Mouse (Mus musculus): ENCODE data around the gene Ccdc186. TPM values are rescaled to one million over a fixed set of nuclear protein-coding genes. Genes with fewer than 3 reads are reported as not detected.

The Ccdc186 gene
- total RNA-seq, 1 experiment, result 16.3 TPM

DNA sequence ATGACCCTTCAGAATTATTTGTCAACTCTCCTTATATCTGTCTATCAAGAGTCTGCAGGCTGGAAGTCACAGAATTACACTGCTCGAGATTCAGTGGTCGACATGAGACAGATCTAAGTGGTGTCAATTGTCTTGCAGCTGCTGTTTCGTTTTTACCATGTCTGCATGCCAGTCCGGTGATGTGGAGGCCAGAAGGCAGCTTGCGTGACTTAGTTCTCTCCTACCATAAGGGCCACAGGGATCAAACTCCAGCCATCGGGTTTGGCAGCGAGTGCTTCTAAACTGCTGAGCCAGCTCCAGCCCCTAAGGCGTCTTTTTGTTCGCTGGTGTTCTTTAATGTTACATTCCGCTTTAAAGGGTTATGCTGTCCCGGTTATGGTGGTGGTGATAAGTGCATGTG, 6.3 kb upstream of the Ccdc186 start:
- Histone ChIP-seq H3K4me3 (ENCODE audit: insufficient read depth in 1 of 2, low read depth in 1 of 2, low read length in 2 of 2, poor library complexity in 1 of 2, severe bottlenecking in 1 of 2) (no peak overlapping the region), H3K27ac (ENCODE audit: insufficient read depth, low read depth, low read length, poor library complexity, severe bottlenecking) (no peak overlapping the region), H3K9me3 (ENCODE audit: control insufficient read depth, insufficient read depth, low read depth, low read length) (no peaks in the 10 kb centered on the region), H3K4me1 (ENCODE audit: control insufficient read depth in 2 of 2, insufficient read depth in 2 of 2, low read length in 2 of 2, poor library complexity in 1 of 2) (no peaks in the 10 kb centered on the region; a peak in 1 of 4 replicates), H3K9ac (ENCODE audit: insufficient read depth, low read depth, low read length, poor library complexity, severe bottlenecking) (no peak overlapping the region), H3K36me3 (ENCODE audit: control insufficient read depth, insufficient read depth, low read length, poor library complexity, severe bottlenecking) (no peaks in the 10 kb centered on the region)
- DNase-seq (ENCODE audit: low read depth, low spot score), result no peak
- in situ Hi-C loops (cut with MboI; ENCODE audit: low sequenced_read_pairs in 2 of 2, unreplicated experiment in 2 of 2), result no loop called here
- TF ChIP-seq MAFK (IDR thresholded peaks at IDR 0.05; ENCODE audit: insufficient read depth, low read depth, low read length) (no peak), ZC3H11A (IDR thresholded peaks at IDR 0.05; ENCODE audit: borderline replicate concordance, low read depth, low read length) (no peak), ZNF384 (IDR thresholded peaks at IDR 0.05; ENCODE audit: low read depth, low read length) (no peak), CHD2 (IDR thresholded peaks at IDR 0.05; ENCODE audit: low read depth, low read length) (no peak), HCFC1 (IDR thresholded peaks at IDR 0.05; ENCODE audit: borderline replicate concordance, insufficient read depth, low read length) (no peak)

DNA sequence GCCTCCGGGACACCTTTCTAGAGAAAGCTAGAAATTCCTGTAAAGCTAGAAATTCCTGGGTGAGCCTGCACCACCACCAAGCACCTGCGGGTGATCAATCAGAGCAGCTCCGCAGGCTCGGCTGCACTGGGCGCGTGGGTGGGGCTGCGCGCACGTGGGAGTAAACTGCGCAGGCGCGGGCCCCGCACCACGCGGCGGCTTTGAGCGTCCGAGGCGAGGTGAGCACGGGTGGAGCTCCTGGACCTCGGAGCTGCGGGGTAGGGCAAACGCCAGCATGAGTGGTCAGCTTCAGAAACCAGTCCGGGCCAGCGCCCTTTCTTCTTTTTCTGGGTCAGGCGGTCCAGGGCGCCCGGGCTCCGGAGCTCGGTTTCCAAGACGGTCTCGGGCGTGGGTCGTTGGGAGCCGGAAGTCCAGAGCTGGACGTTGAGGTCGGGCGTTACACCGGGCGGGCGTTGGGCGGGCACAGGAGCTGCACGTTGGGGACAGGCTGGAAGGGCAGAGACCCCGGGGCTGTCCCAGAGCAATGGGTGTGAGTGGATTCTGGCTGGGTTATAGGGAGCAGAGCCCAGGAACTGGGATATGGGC, 4.1 kb upstream of the Ccdc186 start, which contains the start of gene Tdrd1:
Gene Tdrd1, plus strand, starts transcription at position 163 of the 585 bp plus-strand sequence.
- TF ChIP-seq HCFC1 (IDR thresholded peaks at IDR 0.05; ENCODE audit: borderline replicate concordance, insufficient read depth, low read length) (no peak), MAFK (IDR thresholded peaks at IDR 0.05; ENCODE audit: insufficient read depth, low read depth, low read length) (no peak), ZC3H11A (IDR thresholded peaks at IDR 0.05; ENCODE audit: borderline replicate concordance, low read depth, low read length) (no peak), CHD2 (IDR thresholded peaks at IDR 0.05; ENCODE audit: low read depth, low read length) (no peak), ZNF384 (IDR thresholded peaks at IDR 0.05; ENCODE audit: low read depth, low read length) (no peak)
- peaks cover under 1 to 3% of the 10 kb centered on the region in 2 experiments; a peak in 3 of 4 replicates for H3K4me1 ChIP-seq (ENCODE audit: control insufficient read depth in 2 of 2, insufficient read depth in 2 of 2, low read length in 2 of 2, poor library complexity in 1 of 2)
- no peak within 1 kb of the TSS for H3K27ac ChIP-seq (ENCODE audit: insufficient read depth, low read depth, low read length, poor library complexity, severe bottlenecking)
- 0 out of 2 replicates have a peak within 1 kb of the TSS, but pooled peaks have one; percentile 6 for H3K9ac ChIP-seq (ENCODE audit: insufficient read depth, low read depth, low read length, poor library complexity, severe bottlenecking)
- H3K4me3 ChIP-seq (ENCODE audit: insufficient read depth in 1 of 2, low read depth in 1 of 2, low read length in 2 of 2, poor library complexity in 1 of 2, severe bottlenecking in 1 of 2), result peak within 1 kb of the TSS in 1 of 2 experiments; percentile 26; a peak in 2 of 4 replicates
- no peak for DNase-seq (ENCODE audit: low read depth, low spot score)
- in situ Hi-C loops (cut with MboI; ENCODE audit: low sequenced_read_pairs in 2 of 2, unreplicated experiment in 2 of 2), result no loop called here
- H3K36me3 ChIP-seq (ENCODE audit: control insufficient read depth, insufficient read depth, low read length, poor library complexity, severe bottlenecking), result no peaks in the 10 kb centered on the region
- no peaks in the 10 kb centered on the region for H3K9me3 ChIP-seq (ENCODE audit: control insufficient read depth, insufficient read depth, low read depth, low read length)

DNA sequence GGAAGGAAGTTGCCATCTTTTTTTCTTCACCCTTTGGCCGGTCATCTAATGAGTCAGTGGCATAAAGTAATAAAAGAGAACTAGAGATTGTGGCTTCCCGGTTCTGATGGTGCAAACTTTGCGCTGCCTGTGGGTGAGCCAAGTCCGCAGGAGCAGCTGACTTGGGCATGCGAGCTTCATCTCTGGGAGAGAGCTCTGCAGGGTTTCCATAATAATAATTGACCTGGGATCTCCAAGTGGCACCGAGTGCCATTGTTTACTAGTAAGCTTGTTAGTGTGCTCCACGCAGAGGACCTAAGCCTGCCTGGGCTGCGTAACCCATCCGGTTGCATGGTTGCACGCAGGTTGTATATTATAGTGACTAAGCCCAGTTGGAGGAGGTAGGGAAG, 452 bp upstream of the Ccdc186 start:
- peak overlapping the region; percentile 62 to 86 for H3K4me3 ChIP-seq (ENCODE audit: insufficient read depth in 1 of 2, low read depth in 1 of 2, low read length in 2 of 2, poor library complexity in 1 of 2, severe bottlenecking in 1 of 2)
- peaks cover 3% of the 10 kb centered on the region in 2 experiments; a peak in 3 of 4 replicates for H3K4me1 ChIP-seq (ENCODE audit: control insufficient read depth in 2 of 2, insufficient read depth in 2 of 2, low read length in 2 of 2, poor library complexity in 1 of 2)
- no peaks in the 10 kb centered on the region for H3K9me3 ChIP-seq (ENCODE audit: control insufficient read depth, insufficient read depth, low read depth, low read length)
- in situ Hi-C loops (cut with MboI; ENCODE audit: low sequenced_read_pairs in 2 of 2, unreplicated experiment in 2 of 2), result no loop called here
- no peaks in the 10 kb centered on the region for H3K36me3 ChIP-seq (ENCODE audit: control insufficient read depth, insufficient read depth, low read length, poor library complexity, severe bottlenecking)
- no peak overlapping the region for H3K27ac ChIP-seq (ENCODE audit: insufficient read depth, low read depth, low read length, poor library complexity, severe bottlenecking)
- H3K9ac ChIP-seq (ENCODE audit: insufficient read depth, low read depth, low read length, poor library complexity, severe bottlenecking), result peak overlapping the region; percentile 59
- TF ChIP-seq ZC3H11A (IDR thresholded peaks at IDR 0.05; ENCODE audit: borderline replicate concordance, low read depth, low read length) (0 out of 2 replicates have a peak, but pooled peaks have one; percentile 2), MAFK (IDR thresholded peaks at IDR 0.05; ENCODE audit: insufficient read depth, low read depth, low read length) (no peak)
- no peak for DNase-seq (ENCODE audit: low read depth, low spot score)

DNA sequence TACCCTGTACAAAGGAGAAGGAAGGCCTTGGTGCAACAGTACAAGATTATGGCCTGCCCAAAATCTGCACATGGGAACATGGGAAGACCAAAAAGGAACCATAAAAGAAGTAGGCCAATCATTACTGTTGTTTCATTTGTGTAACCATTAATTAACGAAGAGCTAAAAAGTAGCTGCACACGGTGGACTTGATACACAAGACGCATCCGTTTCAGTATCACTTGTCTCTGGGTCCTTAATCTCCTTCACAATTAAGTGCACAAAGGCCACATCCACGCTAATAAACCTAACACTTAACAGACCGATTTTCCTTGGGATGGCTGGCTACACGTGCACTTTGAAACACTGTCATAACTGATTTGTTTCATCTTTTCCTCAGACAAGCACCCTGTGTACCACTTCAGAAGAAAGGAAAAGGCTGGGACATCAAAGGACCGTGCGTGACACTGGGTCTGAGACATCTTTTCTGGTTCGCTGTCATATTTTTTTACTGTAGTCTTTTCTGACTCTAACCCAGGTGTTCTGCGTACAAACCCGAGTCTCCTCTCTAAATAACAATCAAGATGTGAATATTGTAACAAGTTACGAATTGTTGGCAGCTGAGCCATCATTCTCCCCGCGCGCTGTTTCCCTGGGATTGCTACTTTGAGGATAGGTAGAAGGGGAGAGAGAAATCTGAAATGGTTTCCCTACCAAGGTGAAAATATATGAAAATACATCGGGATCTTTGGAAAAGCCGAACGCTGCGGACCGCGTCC, 771 bp downstream of the Ccdc186 start:
- no peak overlapping the region for H3K27ac ChIP-seq (ENCODE audit: insufficient read depth, low read depth, low read length, poor library complexity, severe bottlenecking)
- peak overlapping the region; percentile 96 for H3K9ac ChIP-seq (ENCODE audit: insufficient read depth, low read depth, low read length, poor library complexity, severe bottlenecking)
- no peaks in the 10 kb centered on the region for H3K36me3 ChIP-seq (ENCODE audit: control insufficient read depth, insufficient read depth, low read length, poor library complexity, severe bottlenecking)
- peaks cover 3% of the 10 kb centered on the region in 2 experiments; a peak in 3 of 4 replicates for H3K4me1 ChIP-seq (ENCODE audit: control insufficient read depth in 2 of 2, insufficient read depth in 2 of 2, low read length in 2 of 2, poor library complexity in 1 of 2)
- H3K9me3 ChIP-seq (ENCODE audit: control insufficient read depth, insufficient read depth, low read depth, low read length), result no peaks in the 10 kb centered on the region
- H3K4me3 ChIP-seq (ENCODE audit: insufficient read depth in 1 of 2, low read depth in 1 of 2, low read length in 2 of 2, poor library complexity in 1 of 2, severe bottlenecking in 1 of 2), result peak overlapping the region; percentile 91
- no peak for TF ChIP-seq ZNF384 (IDR thresholded peaks at IDR 0.05; ENCODE audit: low read depth, low read length)
- TF ChIP-seq MAFK (IDR thresholded peaks at IDR 0.05; ENCODE audit: insufficient read depth, low read depth, low read length), result no peak
- TF ChIP-seq ZC3H11A (IDR thresholded peaks at IDR 0.05; ENCODE audit: borderline replicate concordance, low read depth, low read length), result no peak
- no peak for TF ChIP-seq CHD2 (IDR thresholded peaks at IDR 0.05; ENCODE audit: low read depth, low read length)
- in situ Hi-C loops (cut with MboI; ENCODE audit: low sequenced_read_pairs in 2 of 2, unreplicated experiment in 2 of 2), result no loop called here
- DNase-seq (ENCODE audit: low read depth, low spot score), result no peak
